ENCODE assay signal across 9 mouse cellular contexts in the genomic region with DNA sequence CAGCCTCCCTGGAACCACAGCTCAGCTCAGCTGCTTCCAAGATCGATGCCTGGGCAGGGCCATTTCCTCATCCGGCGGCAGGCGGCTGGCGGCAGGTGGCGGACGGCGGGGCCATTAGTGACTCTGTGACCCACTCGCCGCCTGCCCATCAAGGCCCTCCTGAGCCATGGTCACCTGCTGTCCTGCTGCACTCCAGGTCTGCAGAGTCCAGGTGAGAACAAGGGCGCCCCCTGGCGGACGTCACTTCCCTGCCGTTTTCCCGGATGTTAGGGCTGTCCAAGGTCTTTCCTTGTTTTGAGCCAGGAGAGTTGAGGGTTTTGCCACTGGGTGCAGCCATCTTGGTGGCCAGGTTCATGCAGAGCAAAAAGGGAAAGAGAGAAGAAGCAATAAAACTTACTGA.
DNase-seq lines count a peak whose midpoint lies in the region; TF ChIP-seq lines count a peak whose summit lies in the region.
"Had no signal": no experiment of that assay in that cellular context is flagged by ENCODE, and none has a peak within 500 bp of the region (broad histone marks: within the 10 kb centered on the region; RNA-seq: fewer than 3 reads in every experiment).

No protein-coding gene starts in this region.

- H3K4me1 ChIP-seq in E14TG2a.4 (replicated peaks; ENCODE audit: low read depth, low read length), result peaks cover 51% of the 10 kb centered on the region
- no peaks in the 10 kb centered on the region for H3K4me1 ChIP-seq in embryonic fibroblast, embryonic 13.5 days (ENCODE audit: control insufficient read depth, insufficient read depth, low read length)
- peaks cover 3% of the 10 kb centered on the region for H3K4me1 ChIP-seq in small intestine, adult 2 months (ENCODE audit: control insufficient read depth, insufficient read depth, insufficient read length, low read length)

- no peaks in the 10 kb centered on the region for H3K36me3 ChIP-seq in E14TG2a.4 (ENCODE audit: insufficient read depth, low read length)
- no peaks in the 10 kb centered on the region for H3K36me3 ChIP-seq in small intestine, adult 2 months (ENCODE audit: control insufficient read depth, insufficient read depth, low read length)
- H3K36me3 ChIP-seq: neural tube, embryonic 13.5 days had no signal

- TF ChIP-seq POLR2A in embryonic fibroblast, embryonic 13.5 days (IDR thresholded peaks at IDR 0.05; ENCODE audit: low read depth, low read length), result no peak
- TF ChIP-seq POLR2A in small intestine, adult 2 months (IDR thresholded peaks at IDR 0.05; ENCODE audit: low read depth, low read length), result no peak

- H3K9me3 ChIP-seq in E14TG2a.4 (ENCODE audit: low read length), result no peaks in the 10 kb centered on the region
- H3K9me3 ChIP-seq: neural tube, embryonic 13.5 days had no signal

- peak; percentile 72 for TF ChIP-seq CTCF in E14TG2a.4 (conservative IDR thresholded peaks at IDR 0.05; ENCODE audit: low read length)
- TF ChIP-seq CTCF in embryonic fibroblast, embryonic 13.5 days (IDR thresholded peaks at IDR 0.05; ENCODE audit: borderline replicate concordance, insufficient read depth, low read length), result peak; percentile 68
- TF ChIP-seq CTCF in small intestine, adult 2 months (IDR thresholded peaks at IDR 0.05; ENCODE audit: extremely low read depth, insufficient read length, insufficient replicate concordance, low read depth, low read length), result peak; percentile 78

- H3K27ac ChIP-seq in embryonic fibroblast, embryonic 13.5 days (ENCODE audit: insufficient read depth, low read length), result no peak overlapping the region
- no peak overlapping the region for H3K27ac ChIP-seq in small intestine, adult 2 months (ENCODE audit: insufficient read depth, low read depth, low read length)
- H3K27ac ChIP-seq: neural tube, embryonic 13.5 days had no signal

- 20% methylated on average over 15 of the region's 15 CpGs for WGBS in small intestine, adult 2 months

- no peaks in the 10 kb centered on the region; the same call in none of the 2 replicates for H3K27me3 ChIP-seq in E14TG2a.4 (ENCODE audit: insufficient read depth, low read length)
- no peaks in the 10 kb centered on the region for H3K27me3 ChIP-seq in small intestine, adult 2 months (ENCODE audit: control insufficient read depth, insufficient read depth, low read length)
- H3K27me3 ChIP-seq: neural tube, embryonic 13.5 days had no signal

- intact Hi-C loops in heart, postnatal 36 days (cut with DNase I), result no loop called here

- peak; percentile 84 for DNase-seq in adrenal gland, postnatal 10 days
- DNase-seq in heart, postnatal 36 days, result peak; percentile 62 to 76
- peak; percentile 31 to 50 for DNase-seq in layer of hippocampus, postnatal 36 days
- DNase-seq in lung, postnatal 4 days, result peak; percentile 75 to 80
- DNase-seq in urinary bladder, postnatal 36 days (ENCODE audit: low spot score in 2 of 2), result peak; percentile 57 to 69

- peak overlapping the region; percentile 52 for H3K4me3 ChIP-seq in E14TG2a.4 (replicated peaks; ENCODE audit: low read length)
- H3K4me3 ChIP-seq in embryonic fibroblast, embryonic 13.5 days (ENCODE audit: insufficient read depth, low read length), result no peak overlapping the region
- H3K4me3 ChIP-seq in small intestine, adult 2 months (ENCODE audit: low read depth, low read length), result no peak overlapping the region
- H3K4me3 ChIP-seq: neural tube, embryonic 13.5 days had no signal
